Mouse (Mus musculus): ENCODE results near the gene P3h3. TPM values are rescaled to one million over a fixed set of nuclear protein-coding genes. Genes with fewer than 3 reads are reported as not detected.

Gene P3h3
- polyA plus RNA-seq, 1 experiment from 2014 or later, result 17.7 TPM

- Histone ChIP-seq H3K9me3 (no peaks in the 10 kb centered on the region), H3K36me3 (no peaks in the 10 kb centered on the region), H3K4me2 (peak overlapping the region; percentile 91), H3K4me1 (peaks cover 23% of the 10 kb centered on the region), H3K27me3 (replicated peaks) (peaks cover 83% of the 10 kb centered on the region), H3K4me3 (peak overlapping the region; percentile 60), H3K9ac (peak overlapping the region; percentile 85), H3K27ac (replicated peaks) (no peak overlapping the region)
- ATAC-seq (ENCODE audit: extremely low read depth, insufficient number of reproducible peaks, low FRiP score, low TSS enrichment), result peak; percentile 10; the same call in 1 of the 2 replicates
- WGBS, result under 1% methylated on average over 11 of the region's 16 CpGs
Observed at GRCm38 (mm10) chr6:124863125-124863657, 5.6 kb upstream of the P3h3 start.

- Histone ChIP-seq H3K4me2 (peak overlapping the region; percentile 91), H3K9ac (peak overlapping the region; percentile 85), H3K9me3 (no peaks in the 10 kb centered on the region), H3K27me3 (replicated peaks) (peaks cover 84% of the 10 kb centered on the region), H3K4me3 (peak overlapping the region; percentile 60), H3K27ac (replicated peaks) (no peak overlapping the region), H3K4me1 (peaks cover 30% of the 10 kb centered on the region), H3K36me3 (no peaks in the 10 kb centered on the region)
- ATAC-seq (ENCODE audit: extremely low read depth, insufficient number of reproducible peaks, low FRiP score, low TSS enrichment), result no peak
- WGBS, result 12% methylated on average over 8 of the region's 8 CpGs
Observed at GRCm38 (mm10) chr6:124862406-124863124, 5.0 kb upstream of the P3h3 start.

- Histone ChIP-seq H3K27me3 (replicated peaks) (peaks cover 81% of the 10 kb centered on the region), H3K4me2 (no peak overlapping the region), H3K4me1 (peaks cover 30% of the 10 kb centered on the region), H3K27ac (replicated peaks) (no peak overlapping the region), H3K9me3 (no peaks in the 10 kb centered on the region), H3K36me3 (no peaks in the 10 kb centered on the region), H3K4me3 (no peak overlapping the region), H3K9ac (0 out of 2 replicates have a peak overlapping the region, but pooled peaks have one; percentile 10)
- ATAC-seq (ENCODE audit: extremely low read depth, insufficient number of reproducible peaks, low FRiP score, low TSS enrichment), result no peak
- WGBS, result 38% methylated on average over 3 of the region's 3 CpGs
Observed at GRCm38 (mm10) chr6:124861802-124862201, 4.2 kb upstream of the P3h3 start.

GRCm38 (mm10) chr6:124861266-124861665 lies 3.7 kb upstream of the P3h3 start:
- ATAC-seq (ENCODE audit: extremely low read depth, insufficient number of reproducible peaks, low FRiP score, low TSS enrichment), result no peak
- no peak overlapping the region for H3K4me2 ChIP-seq
- no peak overlapping the region for H3K9ac ChIP-seq
- H3K27ac ChIP-seq (replicated peaks), result no peak overlapping the region
- H3K4me3 ChIP-seq, result no peak overlapping the region
- H3K4me1 ChIP-seq, result peaks cover 35% of the 10 kb centered on the region
- no peaks in the 10 kb centered on the region for H3K36me3 ChIP-seq
- no peaks in the 10 kb centered on the region for H3K9me3 ChIP-seq
- 78% methylated on average over 19 of the region's 19 CpGs for WGBS
- peaks cover 75% of the 10 kb centered on the region for H3K27me3 ChIP-seq (replicated peaks)

GRCm38 (mm10) chr6:124860511-124860910 lies 3.0 kb upstream of the P3h3 start:
- Histone ChIP-seq H3K36me3 (no peaks in the 10 kb centered on the region), H3K4me3 (no peak overlapping the region), H3K27ac (replicated peaks) (no peak overlapping the region), H3K27me3 (replicated peaks) (peaks cover 68% of the 10 kb centered on the region), H3K9ac (0 out of 2 replicates have a peak overlapping the region, but pooled peaks have one; percentile 2), H3K4me2 (no peak overlapping the region), H3K4me1 (peaks cover 42% of the 10 kb centered on the region), H3K9me3 (no peaks in the 10 kb centered on the region)
- no peak for ATAC-seq (ENCODE audit: extremely low read depth, insufficient number of reproducible peaks, low FRiP score, low TSS enrichment)
- WGBS, result 78% methylated on average over 9 of the region's 9 CpGs

- H3K4me3 ChIP-seq, result peak overlapping the region; percentile 21; the same call in 1 of the 2 replicates
- H3K9ac ChIP-seq, result peak overlapping the region; percentile 51
- ATAC-seq (ENCODE audit: extremely low read depth, insufficient number of reproducible peaks, low FRiP score, low TSS enrichment), result no peak
- 4% methylated on average over 12 of the region's 12 CpGs for WGBS
- H3K27me3 ChIP-seq (replicated peaks), result peaks cover 60% of the 10 kb centered on the region
- peak overlapping the region; percentile 47 for H3K4me2 ChIP-seq
- peaks cover 46% of the 10 kb centered on the region for H3K4me1 ChIP-seq
- no peaks in the 10 kb centered on the region for H3K9me3 ChIP-seq
- H3K27ac ChIP-seq (replicated peaks), result no peak overlapping the region
- no peaks in the 10 kb centered on the region for H3K36me3 ChIP-seq
Observed at GRCm38 (mm10) chr6:124859725-124860124, 2.2 kb upstream of the P3h3 start.

GRCm38 (mm10) chr6:124858561-124859318 lies 1.2 kb upstream of the P3h3 start:
- H3K27ac ChIP-seq (replicated peaks), result no peak overlapping the region
- 0 out of 2 replicates have a peak overlapping the region, but pooled peaks have one; percentile 91 for H3K4me2 ChIP-seq
- no peak overlapping the region for H3K9ac ChIP-seq
- WGBS, result 65% methylated on average over 28 of the region's 28 CpGs
- ATAC-seq (ENCODE audit: extremely low read depth, insufficient number of reproducible peaks, low FRiP score, low TSS enrichment), result no peak
- no peak overlapping the region; the same call in 1 of the 2 replicates for H3K4me3 ChIP-seq
- H3K27me3 ChIP-seq (replicated peaks), result peaks cover 53% of the 10 kb centered on the region
- peaks cover 1% of the 10 kb centered on the region for H3K36me3 ChIP-seq
- no peaks in the 10 kb centered on the region for H3K9me3 ChIP-seq
- peaks cover 52% of the 10 kb centered on the region for H3K4me1 ChIP-seq

GRCm38 (mm10) chr6:124857840-124858530 lies 433 bp upstream of the P3h3 start:
- Histone ChIP-seq H3K9me3 (no peaks in the 10 kb centered on the region), H3K36me3 (peaks cover 9% of the 10 kb centered on the region), H3K4me2 (peak overlapping the region; percentile 91), H3K4me3 (peak overlapping the region; percentile 82), H3K27me3 (replicated peaks) (peaks cover 52% of the 10 kb centered on the region), H3K9ac (peak overlapping the region; percentile 94), H3K4me1 (peaks cover 48% of the 10 kb centered on the region), H3K27ac (replicated peaks) (peak overlapping the region; percentile 92)
- WGBS, result 26% methylated on average over 26 of the region's 26 CpGs
- ATAC-seq (ENCODE audit: extremely low read depth, insufficient number of reproducible peaks, low FRiP score, low TSS enrichment), result no peak

- peaks cover 36% of the 10 kb centered on the region for H3K4me1 ChIP-seq
- peak overlapping the region; percentile 82 for H3K4me3 ChIP-seq
- peak overlapping the region; percentile 94 for H3K9ac ChIP-seq
- peak overlapping the region; percentile 92 for H3K27ac ChIP-seq (replicated peaks)
- WGBS, result 8% methylated on average over 14 of the region's 14 CpGs
- no peaks in the 10 kb centered on the region for H3K9me3 ChIP-seq
- peak overlapping the region; percentile 91 for H3K4me2 ChIP-seq
- no peak for ATAC-seq (ENCODE audit: extremely low read depth, insufficient number of reproducible peaks, low FRiP score, low TSS enrichment)
- H3K36me3 ChIP-seq, result peaks cover 16% of the 10 kb centered on the region
- peaks cover 35% of the 10 kb centered on the region for H3K27me3 ChIP-seq (replicated peaks)
Observed at GRCm38 (mm10) chr6:124856321-124856720, 1.2 kb downstream of the P3h3 start.

GRCm38 (mm10) chr6:124854647-124855046 lies 2.9 kb downstream of the P3h3 start:
- Histone ChIP-seq H3K4me2 (no peak overlapping the region), H3K9ac (no peak overlapping the region), H3K27ac (replicated peaks) (no peak overlapping the region), H3K36me3 (peaks cover 25% of the 10 kb centered on the region), H3K4me3 (no peak overlapping the region), H3K9me3 (no peaks in the 10 kb centered on the region), H3K27me3 (replicated peaks) (peaks cover 23% of the 10 kb centered on the region), H3K4me1 (peaks cover 32% of the 10 kb centered on the region)
- WGBS, result 56% methylated on average over 12 of the region's 12 CpGs
- ATAC-seq (ENCODE audit: extremely low read depth, insufficient number of reproducible peaks, low FRiP score, low TSS enrichment), result no peak

GRCm38 (mm10) chr6:124850535-124850934 lies 7.0 kb downstream of the P3h3 start:
- no peak for ATAC-seq (ENCODE audit: extremely low read depth, insufficient number of reproducible peaks, low FRiP score, low TSS enrichment)
- Histone ChIP-seq H3K36me3 (peaks cover 40% of the 10 kb centered on the region), H3K4me2 (no peak overlapping the region), H3K9ac (no peak overlapping the region), H3K9me3 (no peaks in the 10 kb centered on the region), H3K27me3 (replicated peaks) (no peaks in the 10 kb centered on the region; the same call in 1 of the 2 replicates), H3K4me1 (peaks cover 14% of the 10 kb centered on the region), H3K4me3 (no peak overlapping the region), H3K27ac (replicated peaks) (no peak overlapping the region)
- 46% methylated on average over 8 of the region's 8 CpGs for WGBS

Data from heart, embryonic 13.5 days (tissue).